Mouse (Mus musculus) hindbrain, embryonic 15.5 days (tissue): ENCODE data around the gene Trim38. TPM values are rescaled to one million over a fixed set of nuclear protein-coding genes. Genes with fewer than 3 reads are reported as not detected.
"Not testable (repeated sequence)": the region's sequence is repeated elsewhere in the genome, so short reads cannot be mapped to it uniquely, and the experiment has no call there.

Experiments used
- ATAC-seq: fragments of 200-750 bp; cut with Nextera tagmentation; 2 replicates; pipeline ENCODE4 v1.8.0; 2017; ENCODE audit warnings: low read depth, moderate number of reproducible peaks, moderate TSS enrichment; ENCODE audit not compliant: low FRiP score
- H3K27ac ChIP-seq: fragments of 300-500 bp; sonication (generic); replicated peaks from 2 replicates; pipeline ENCODE4 v1.5.1; 2015; ENCODE audit warnings: mild to moderate bottlenecking, inconsistent platforms
- H3K27me3 ChIP-seq: fragments of 300-500 bp; sonication (generic); 2 replicates; pipeline ENCODE4 v1.6.1; 2015; ENCODE audit warnings: control low read depth, inconsistent platforms
- H3K36me3 ChIP-seq: fragments of 300-500 bp; sonication (generic); 2 replicates; pipeline ENCODE4 v1.6.1; 2015; ENCODE audit warnings: control low read depth, inconsistent platforms
- H3K4me1 ChIP-seq: fragments of 300-500 bp; sonication (generic); replicated peaks from 2 replicates; pipeline ENCODE4 v1.6.1; 2015; ENCODE audit warnings: control low read depth, inconsistent platforms
- H3K4me2 ChIP-seq: fragments of 300-500 bp; sonication (generic); 2 replicates; pipeline ENCODE4 v1.6.1; 2015; ENCODE audit warnings: moderate library complexity, mild to moderate bottlenecking, inconsistent platforms
- H3K4me3 ChIP-seq: fragments of 300-500 bp; sonication (generic); 2 replicates; pipeline ENCODE4 v1.5.1; 2015; ENCODE audit warnings: mild to moderate bottlenecking, inconsistent platforms
- H3K9ac ChIP-seq: fragments of 300-500 bp; sonication (generic); 2 replicates; pipeline ENCODE4 v1.6.1; 2015; ENCODE audit warnings: inconsistent platforms
- H3K9me3 ChIP-seq: fragments of 300-500 bp; sonication (generic); 2 replicates; pipeline ENCODE4 v1.6.1; 2016; ENCODE audit warnings: control low read depth, inconsistent platforms
- WGBS: fragments of 180-500 bp; shearing (Covaris S2); methylation state at CpG from one replicate; pipeline ENCODE4 v1.1.7; 2015; 5-methylcytosine and 5-hydroxymethylcytosine counted together
- polyA plus RNA-seq: library from polyadenylated mRNA; unstranded; fragments of >200 nt; fragmentation: Nextera tagmentation; extraction: Ambion mirVana; gene quantifications from 2 replicates; pipeline ENCODE4 v1.2.1, GENCODE M21; 2015

The Trim38 gene
- polyA plus RNA-seq, result 0.10 TPM in 1 of 2 replicates, not detected in the other

- H3K27ac ChIP-seq, ATAC-seq: not testable (repeated sequence)
- 89% methylated on average over 2 of the region's 2 CpGs for WGBS
Measured at GRCm38 (mm10) chr13:23769613-23770012, at the start of gene Trim38. Gene Trim38 (plus strand): TSS chr13:23769913.

GRCm38 (mm10) chr13:23724239-23724638 lies 45.5 kb upstream of the Trim38 start:
- Histone ChIP-seq H3K27ac (no peak overlapping the region), H3K4me3 (no peak overlapping the region), H3K27me3 (no peaks in the 10 kb centered on the region), H3K9me3 (no peaks in the 10 kb centered on the region), H3K9ac (no peak overlapping the region), H3K36me3 (no peaks in the 10 kb centered on the region), H3K4me2 (no peak overlapping the region), H3K4me1 (no peaks in the 10 kb centered on the region)
- ATAC-seq, result no peak
- WGBS, result 83% methylated on average over 4 of the region's 4 CpGs

More at GRCm38 (mm10) chr13:23769613-23770012, at the start of gene Trim38:
- not testable (repeated sequence) for H3K9ac ChIP-seq, H3K36me3 ChIP-seq, H3K9me3 ChIP-seq, H3K4me1 ChIP-seq, H3K4me2 ChIP-seq, H3K27me3 ChIP-seq, H3K4me3 ChIP-seq

GRCm38 (mm10) chr13:23725213-23725612 lies 44.5 kb upstream of the Trim38 start:
- no peaks in the 10 kb centered on the region for H3K36me3 ChIP-seq
- 40% methylated on average over 1 of the region's 1 CpGs for WGBS
- no peak overlapping the region for H3K9ac ChIP-seq
- H3K9me3 ChIP-seq, result no peaks in the 10 kb centered on the region
- no peaks in the 10 kb centered on the region for H3K4me1 ChIP-seq
- no peak overlapping the region for H3K4me2 ChIP-seq
- ATAC-seq, result no peak
- no peak overlapping the region for H3K27ac ChIP-seq
- no peaks in the 10 kb centered on the region for H3K27me3 ChIP-seq
- no peak overlapping the region for H3K4me3 ChIP-seq

- 84% methylated on average over 18 of the region's 18 CpGs for WGBS
- H3K4me3 ChIP-seq, result no peak overlapping the region
Measured at GRCm38 (mm10) chr13:23728472-23729191, 41.1 kb upstream of the Trim38 start.

GRCm38 (mm10) chr13:23729192-23729525 lies 40.6 kb upstream of the Trim38 start:
- Histone ChIP-seq H3K4me2 (no peak overlapping the region), H3K9ac (no peak overlapping the region), H3K27ac (no peak overlapping the region), H3K9me3 (no peaks in the 10 kb centered on the region), H3K27me3 (no peaks in the 10 kb centered on the region), H3K36me3 (no peaks in the 10 kb centered on the region), H3K4me3 (no peak overlapping the region), H3K4me1 (no peaks in the 10 kb centered on the region)
- ATAC-seq, result no peak
- WGBS, result 92% methylated on average over 9 of the region's 9 CpGs

More at GRCm38 (mm10) chr13:23728472-23729191, 41.1 kb upstream of the Trim38 start:
- no peak for ATAC-seq
- no peak overlapping the region for H3K9ac ChIP-seq
- H3K27me3 ChIP-seq, result no peaks in the 10 kb centered on the region
- H3K27ac ChIP-seq, result no peak overlapping the region
- no peak overlapping the region for H3K4me2 ChIP-seq
- H3K9me3 ChIP-seq, result no peaks in the 10 kb centered on the region
- H3K4me1 ChIP-seq, result no peaks in the 10 kb centered on the region
- H3K36me3 ChIP-seq, result no peaks in the 10 kb centered on the region

GRCm38 (mm10) chr13:23729706-23730105 lies 40.0 kb upstream of the Trim38 start:
- ATAC-seq, result no peak
- Histone ChIP-seq H3K4me1 (no peaks in the 10 kb centered on the region), H3K4me2 (no peak overlapping the region), H3K27me3 (no peaks in the 10 kb centered on the region), H3K4me3 (no peak overlapping the region), H3K27ac (no peak overlapping the region), H3K9me3 (no peaks in the 10 kb centered on the region), H3K9ac (no peak overlapping the region), H3K36me3 (no peaks in the 10 kb centered on the region)
- WGBS, result 93% methylated on average over 5 of the region's 5 CpGs

- Histone ChIP-seq H3K4me3 (no peak overlapping the region), H3K9me3 (no peaks in the 10 kb centered on the region), H3K9ac (no peak overlapping the region), H3K4me2 (no peak overlapping the region), H3K27me3 (no peaks in the 10 kb centered on the region), H3K36me3 (no peaks in the 10 kb centered on the region), H3K4me1 (no peaks in the 10 kb centered on the region), H3K27ac (no peak overlapping the region)
- WGBS, result 35% methylated on average over 8 of the region's 8 CpGs
- no peak for ATAC-seq
Measured at GRCm38 (mm10) chr13:23730479-23730878, 39.2 kb upstream of the Trim38 start.

- Histone ChIP-seq H3K4me1 (no peaks in the 10 kb centered on the region), H3K9me3 (no peaks in the 10 kb centered on the region), H3K9ac (no peak overlapping the region), H3K27ac (no peak overlapping the region), H3K4me2 (no peak overlapping the region), H3K36me3 (no peaks in the 10 kb centered on the region), H3K4me3 (no peak overlapping the region), H3K27me3 (no peaks in the 10 kb centered on the region)
- ATAC-seq, result no peak
- 22% methylated on average over 8 of the region's 8 CpGs for WGBS
Measured at GRCm38 (mm10) chr13:23732156-23732804, 37.4 kb upstream of the Trim38 start.

- no peak for ATAC-seq
- Histone ChIP-seq H3K36me3 (no peaks in the 10 kb centered on the region), H3K27ac (no peak overlapping the region), H3K4me3 (no peak overlapping the region), H3K4me2 (no peak overlapping the region), H3K4me1 (peaks cover 23% of the 10 kb centered on the region), H3K9ac (no peak overlapping the region), H3K27me3 (no peaks in the 10 kb centered on the region), H3K9me3 (no peaks in the 10 kb centered on the region)
- 91% methylated on average over 5 of the region's 5 CpGs for WGBS
Measured at GRCm38 (mm10) chr13:23737091-23737490, 32.6 kb upstream of the Trim38 start.

GRCm38 (mm10) chr13:23738041-23738440 lies 31.7 kb upstream of the Trim38 start:
- Histone ChIP-seq H3K36me3 (no peaks in the 10 kb centered on the region), H3K27ac (peak overlapping the region; percentile 89), H3K27me3 (no peaks in the 10 kb centered on the region), H3K4me1 (peaks cover 23% of the 10 kb centered on the region), H3K9ac (peak overlapping the region; percentile 62; the same call in 1 of the 2 replicates), H3K9me3 (no peaks in the 10 kb centered on the region), H3K4me2 (peak overlapping the region; percentile 100), H3K4me3 (peak overlapping the region; percentile 58)
- 22% methylated on average over 4 of the region's 4 CpGs for WGBS
- ATAC-seq, result no peak

- peak; percentile 93 for ATAC-seq
- Histone ChIP-seq H3K27me3 (no peaks in the 10 kb centered on the region), H3K9ac (peak within 1 kb of the TSS; percentile 62), H3K27ac (peak within 1 kb of the TSS; percentile 89), H3K9me3 (no peaks in the 10 kb centered on the region), H3K4me1 (peaks cover 23% of the 10 kb centered on the region), H3K4me3 (peak within 1 kb of the TSS; percentile 58), H3K36me3 (no peaks in the 10 kb centered on the region), H3K4me2 (peak within 1 kb of the TSS; percentile 100)
- WGBS, result 0% methylated on average over 38 of the region's 38 CpGs
Measured at GRCm38 (mm10) chr13:23738677-23739068, 31.0 kb upstream of the Trim38 start, which contains the start of gene Hist1h1c. Gene Hist1h1c (plus strand): TSS chr13:23738808.

GRCm38 (mm10) chr13:23739069-23739921 lies 30.4 kb upstream of the Trim38 start:
- under 1% methylated on average over 39 of the region's 39 CpGs for WGBS
- H3K36me3 ChIP-seq, result no peaks in the 10 kb centered on the region
- H3K27me3 ChIP-seq, result no peaks in the 10 kb centered on the region

More at GRCm38 (mm10) chr13:23739069-23739921, 30.4 kb upstream of the Trim38 start:
- Histone ChIP-seq H3K4me2 (peak overlapping the region; percentile 100), H3K27ac (peak overlapping the region; percentile 89), H3K4me1 (peaks cover 23% of the 10 kb centered on the region), H3K9me3 (no peaks in the 10 kb centered on the region), H3K4me3 (peak overlapping the region; percentile 58), H3K9ac (peak overlapping the region; percentile 62)
- ATAC-seq, result peak; percentile 94
